Mouse (Mus musculus) testis, adult 2 months (tissue): Measurements from ENCODE around the gene Cage1.

Experiments
- CTCF ChIP-seq: fragments of 200-500 bp; IDR thresholded peaks from 2 replicates; pipeline ENCODE4 v1.5.1; 2012; ENCODE audit warnings: low read depth, mild to moderate bottlenecking, inconsistent platforms, low read length, moderate library complexity; ENCODE audit not compliant: control insufficient read depth, insufficient read depth, insufficient replicate concordance
- POLR2A ChIP-seq: fragments of 200-500 bp; IDR thresholded peaks from 2 replicates; pipeline ENCODE4 v1.6.1; 2012; ENCODE audit warnings: low read depth, mild to moderate bottlenecking, inconsistent platforms, low read length, moderate library complexity; ENCODE audit not compliant: control insufficient read depth

GRCm38 (mm10) chr13:37969988-37970387 is 66.9 kb downstream of the Cage1 start:
- TF ChIP-seq CTCF (no peak), POLR2A (no peak)
